Mouse (Mus musculus): ENCODE data around the gene Mrpl21. TPM values are rescaled to one million over a fixed set of nuclear protein-coding genes. Genes with fewer than 3 reads are reported as not detected.

Gene Mrpl21
- total RNA-seq (2012; rRNA removed) (86.0 and 114 TPM in 2 replicates), total RNA-seq (2014; rRNA removed) (129 and 145 TPM in 2 replicates), polyA plus RNA-seq (2012; ENCODE audit: insufficient read length, low read depth) (116 and 121 TPM in 2 replicates)

GRCm38 (mm10) chr19:3282572-3283467 is at the start of gene Mrpl21, which contains the start of gene Ighmbp2:
Gene Mrpl21, plus strand, starts transcription at chr19:3282901.
Gene Ighmbp2, minus strand, starts transcription at chr19:3283017.
- peak within 1 kb of the TSS; percentile 5; the same call in 1 of the 2 replicates for H3K27ac ChIP-seq (ENCODE audit: insufficient read depth, low read depth)
- peak; percentile 87 for DNase-seq (ENCODE audit: extremely low read depth)
- H3K4me3 ChIP-seq (replicated peaks in 1 of 3; ENCODE audit: low read depth in 2 of 3, low read length in 2 of 3, poor library complexity in 1 of 3) = peak within 1 kb of the TSS; percentile 92 to 97 (median 95)
- H3K36me3 ChIP-seq (replicated peaks in 1 of 2; ENCODE audit: control insufficient read depth in 1 of 2, insufficient read depth in 1 of 2, low read length in 1 of 2) = peaks cover 49 to 69% of the 10 kb centered on the region in 2 experiments
- no peaks in the 10 kb centered on the region for H3K9me3 ChIP-seq (replicated peaks; ENCODE audit: low read length)
- peaks cover 9 to 28% of the 10 kb centered on the region in 2 experiments for H3K4me1 ChIP-seq (ENCODE audit: control insufficient read depth in 1 of 2, insufficient read depth in 2 of 2)
- H3K9ac ChIP-seq (ENCODE audit: insufficient read depth, low read depth) = peak within 1 kb of the TSS; percentile 85
- dilution Hi-C loops (cut with MboI; ENCODE audit: extremely low pct_ligation_motif_present, extremely low pct_unique_long_range_greater_than_20kb, low sequenced_read_pairs) (no loop called here), in situ Hi-C loops (cut with MboI; ENCODE audit: low pct_ligation_motif_present, low pct_unique_long_range_greater_than_20kb, low sequenced_read_pairs) (loop anchor here (5.0 kb wide), 1 partner anchor 89 kb away; no protein-coding TSS in a partner anchor)
- peak within 1 kb of the TSS; percentile 86 for H3K4me2 ChIP-seq (ENCODE audit: insufficient read depth, low read depth, poor library complexity, severe bottlenecking)
- peaks cover 27% of the 10 kb centered on the region for H3K79me2 ChIP-seq (replicated peaks; ENCODE audit: control insufficient read depth, extremely low read depth, insufficient read depth, poor library complexity, severe bottlenecking)
- H3K27me3 ChIP-seq (replicated peaks) = no peaks in the 10 kb centered on the region
- TF ChIP-seq E2F4 (IDR thresholded peaks at IDR 0.05; ENCODE audit: insufficient replicate concordance, low read depth, low read length) (peak; percentile 66; the same call in 1 of the 2 replicates), CHD1 (IDR thresholded peaks at IDR 0.05; ENCODE audit: low read depth, low read length) (0 out of 2 replicates have a peak, but pooled peaks have one; percentile 4), TBP (conservative IDR thresholded peaks at IDR 0.05; ENCODE audit: low read depth, low read length) (peak; percentile 91), MAZ (IDR thresholded peaks at IDR 0.05; ENCODE audit: low read depth, low read length) (0 out of 2 replicates have a peak, but pooled peaks have one; percentile 40), POLR2AphosphoS2 (IDR thresholded peaks at IDR 0.05; ENCODE audit: low read depth, low read length) (peak; percentile 80; the same call in 1 of the 2 replicates), BHLHE40 (IDR thresholded peaks at IDR 0.05; ENCODE audit: low read depth, low read length) (peak; percentile 21; the same call in 1 of the 2 replicates), NELFE (IDR thresholded peaks at IDR 0.05; ENCODE audit: low read depth, low read length) (peak; percentile 93), GABPA (IDR thresholded peaks at IDR 0.05; ENCODE audit: insufficient replicate concordance, low read depth, low read length) (peak; percentile 53; the same call in 1 of the 2 replicates), POLR2A (IDR thresholded peaks at IDR 0.05; ENCODE audit: low read depth, low read length) (peak; percentile 87), MXI1 (IDR thresholded peaks at IDR 0.05; ENCODE audit: low read depth, low read length) (peak; percentile 83), MYC (IDR thresholded peaks at IDR 0.05; ENCODE audit: low read depth, low read length) (peak; percentile 65; the same call in 1 of the 2 replicates), MAX (IDR thresholded peaks at IDR 0.05; ENCODE audit: low read length) (peak; percentile 87; the same call in 1 of the 2 replicates), SMC3 (IDR thresholded peaks at IDR 0.05; ENCODE audit: low read depth, low read length) (no peak), ETS1 (conservative IDR thresholded peaks at IDR 0.05; ENCODE audit: low read depth, low read length) (peak; percentile 28; the same call in 1 of the 2 replicates), JUND (conservative IDR thresholded peaks at IDR 0.05; ENCODE audit: low read depth, low read length) (no peak), CHD2 (IDR thresholded peaks at IDR 0.05; ENCODE audit: low read length) (peak; percentile 41; the same call in 1 of the 2 replicates), ZNF384 (IDR thresholded peaks at IDR 0.05; ENCODE audit: low read depth, low read length) (no peak), ZMIZ1 (IDR thresholded peaks at IDR 0.05; ENCODE audit: low read depth, low read length) (peak; percentile 77), SIN3A (IDR thresholded peaks at IDR 0.05; ENCODE audit: low read length) (peak; percentile 91), ELF1 (IDR thresholded peaks at IDR 0.05; ENCODE audit: low read depth, low read length) (peak; percentile 89), JUN (IDR thresholded peaks at IDR 0.05; ENCODE audit: insufficient read depth, low read depth, low read length) (no peak), ZKSCAN1 (IDR thresholded peaks at IDR 0.05; ENCODE audit: borderline replicate concordance, low read depth, low read length) (no peak), CTCF (conservative IDR thresholded peaks at IDR 0.05 in 1 of 2, IDR thresholded peaks at IDR 0.05 in 1 of 2; ENCODE audit: low read depth in 2 of 2, low read length in 2 of 2) (no peak), ZC3H11A (IDR thresholded peaks at IDR 0.05; ENCODE audit: low read depth, low read length) (no peak), HCFC1 (IDR thresholded peaks at IDR 0.05; ENCODE audit: low read depth, low read length) (peak; percentile 98), EP300 (IDR thresholded peaks at IDR 0.05; ENCODE audit: low read length) (no peak), RCOR1 (conservative IDR thresholded peaks at IDR 0.05; ENCODE audit: low read depth, low read length) (peak; percentile 86; the same call in 1 of the 2 replicates), MEF2A (IDR thresholded peaks at IDR 0.05; ENCODE audit: borderline replicate concordance, low read depth, low read length) (peak; percentile 71), USF1 (IDR thresholded peaks at IDR 0.05; ENCODE audit: low read depth, low read length) (no peak), MAFK (IDR thresholded peaks at IDR 0.05; ENCODE audit: insufficient replicate concordance, low read length) (no peak), TCF12 (IDR thresholded peaks at IDR 0.05; ENCODE audit: low read depth, low read length) (peak; percentile 89), KAT2A (IDR thresholded peaks at IDR 0.05; ENCODE audit: insufficient replicate concordance, low read length) (peak; percentile 94), NRF1 (IDR thresholded peaks at IDR 0.05; ENCODE audit: low read depth, low read length) (peak; percentile 60), UBTF (IDR thresholded peaks at IDR 0.05; ENCODE audit: low read depth, low read length) (no peak), PAX5 (IDR thresholded peaks at IDR 0.05; ENCODE audit: low read length) (no peak), RAD21 (IDR thresholded peaks at IDR 0.05; ENCODE audit: low read depth, low read length) (no peak), USF2 (conservative IDR thresholded peaks at IDR 0.05; ENCODE audit: low read depth, low read length) (no peak)
